Mouse (Mus musculus) naive thymus-derived CD4-positive, alpha-beta T cell, adult 2 months (primary cell): ENCODE data around the gene Ptpn22.
A peak's percentile ranks its signal among the peaks of the same experiment; 100 is the strongest.
"Not testable (repeated sequence)": the region's sequence is repeated elsewhere in the genome, so short reads cannot be mapped to it uniquely, and the experiment has no call there.

ENCODE experiments used
- DNase-seq: peaks from one replicate; pipeline ENCODE4 v3.0.0-alpha.2; 2011; ENCODE audit warnings: low read depth

The Ptpn22 gene

GRCm38 (mm10) chr3:103858881-103859801, at the start of gene Ptpn22:
Gene Ptpn22, plus strand, starts transcription at chr3:103859795.
- peak; percentile 78 for DNase-seq

- DNase-seq, result no peak
Observed at GRCm38 (mm10) chr3:103809799-103810150, 49.8 kb upstream of the Ptpn22 start.

GRCm38 (mm10) chr3:103810967-103811366, 48.6 kb upstream of the Ptpn22 start:
- DNase-seq, result no peak

GRCm38 (mm10) chr3:103827548-103827947, 32.0 kb upstream of the Ptpn22 start:
- peak; percentile 39 for DNase-seq

GRCm38 (mm10) chr3:103829036-103829435, 30.6 kb upstream of the Ptpn22 start:
- DNase-seq, result no peak

GRCm38 (mm10) chr3:103830681-103831080, 28.9 kb upstream of the Ptpn22 start:
- DNase-seq, result not testable (repeated sequence)

GRCm38 (mm10) chr3:103831146-103831545, 28.4 kb upstream of the Ptpn22 start:
- DNase-seq, result no peak

- DNase-seq, result no peak
Observed at GRCm38 (mm10) chr3:103832426-103832825, 27.2 kb upstream of the Ptpn22 start, which contains the start of gene Bcl2l15. Gene Bcl2l15, plus strand, starts transcription at chr3:103832601.

- DNase-seq, result no peak
Observed at GRCm38 (mm10) chr3:103834001-103834400, 25.6 kb upstream of the Ptpn22 start.

GRCm38 (mm10) chr3:103835272-103835950, 24.2 kb upstream of the Ptpn22 start:
- no peak for DNase-seq

GRCm38 (mm10) chr3:103835951-103836310, 23.7 kb upstream of the Ptpn22 start:
- no peak for DNase-seq

- DNase-seq, result no peak
Observed at GRCm38 (mm10) chr3:103836453-103836852, 23.1 kb upstream of the Ptpn22 start.

GRCm38 (mm10) chr3:103839711-103840110, 19.9 kb upstream of the Ptpn22 start:
- no peak for DNase-seq

- DNase-seq, result not testable (repeated sequence)
Observed at GRCm38 (mm10) chr3:103840195-103840594, 19.4 kb upstream of the Ptpn22 start.

GRCm38 (mm10) chr3:103840946-103841345, 18.6 kb upstream of the Ptpn22 start:
- not testable (repeated sequence) for DNase-seq

- peak; percentile 20 for DNase-seq
Observed at GRCm38 (mm10) chr3:103850644-103851363, 8.8 kb upstream of the Ptpn22 start.

- DNase-seq, result peak; percentile 11
Observed at GRCm38 (mm10) chr3:103851481-103851880, 8.1 kb upstream of the Ptpn22 start.

GRCm38 (mm10) chr3:103851882-103852281, 7.7 kb upstream of the Ptpn22 start:
- DNase-seq, result peak; percentile 50

GRCm38 (mm10) chr3:103852565-103853299, 6.9 kb upstream of the Ptpn22 start:
- DNase-seq, result peak; percentile 96

- no peak for DNase-seq
Observed at GRCm38 (mm10) chr3:103853804-103854203, 5.8 kb upstream of the Ptpn22 start.

- DNase-seq, result peak; percentile 69
Observed at GRCm38 (mm10) chr3:103857036-103857805, 2.4 kb upstream of the Ptpn22 start.
